Mouse (Mus musculus): ENCODE data around the gene Zfp433. TPM values are rescaled to one million over a fixed set of nuclear protein-coding genes. Genes with fewer than 3 reads are reported as not detected.

Gene Zfp433
- polyA plus RNA-seq (2015; fragmentation: Nextera tagmentation; extraction: Ambion mirVana), result 6.6 and 6.8 TPM in 2 replicates

GRCm38 (mm10) chr10:81704531-81705301 is at the start of gene Zfp433:
Gene Zfp433, plus strand, starts transcription at chr10:81704825.

GRCm38 (mm10) chr10:81770506-81771403 is 66.1 kb downstream of the Zfp433 start, which contains the start of gene Gm3055:
Gene Gm3055, minus strand, starts transcription at chr10:81771161.

Other genes starting within 250 kb of the Zfp433 start
- gene Nfic, start 249.2 kb upstream of the Zfp433 start, polyA plus RNA-seq (2015; fragmentation: Nextera tagmentation; extraction: Ambion mirVana), result 23.4 and 30.6 TPM in 2 replicates
- 0.07 and 0.20 TPM in 2 replicates for gene Celf5, start 222.1 kb upstream of the Zfp433 start, polyA plus RNA-seq (2015; fragmentation: Nextera tagmentation; extraction: Ambion mirVana)
- gene Ncln, start 208.4 kb upstream of the Zfp433 start, polyA plus RNA-seq (2015; fragmentation: Nextera tagmentation; extraction: Ambion mirVana), result 34.4 and 39.8 TPM in 2 replicates
- gene S1pr4, start 204.7 kb upstream of the Zfp433 start, polyA plus RNA-seq (2015; fragmentation: Nextera tagmentation; extraction: Ambion mirVana), result 16.0 and 23.3 TPM in 2 replicates
- gene Gna15, start 180.6 kb upstream of the Zfp433 start, polyA plus RNA-seq (2015; fragmentation: Nextera tagmentation; extraction: Ambion mirVana), result 13.1 and 15.7 TPM in 2 replicates
- 14.8 and 19.3 TPM in 2 replicates for gene Gna11, start 159.6 kb upstream of the Zfp433 start, polyA plus RNA-seq (2015; fragmentation: Nextera tagmentation; extraction: Ambion mirVana)
- 209 and 247 TPM in 2 replicates for gene Aes, start 145.3 kb upstream of the Zfp433 start, polyA plus RNA-seq (2015; fragmentation: Nextera tagmentation; extraction: Ambion mirVana)
- 20.3 and 29.4 TPM in 2 replicates for gene Tle2, start 130.3 kb upstream of the Zfp433 start, polyA plus RNA-seq (2015; fragmentation: Nextera tagmentation; extraction: Ambion mirVana)
- 5.4 and 7.7 TPM in 2 replicates for gene Tle6, start 103.8 kb upstream of the Zfp433 start, polyA plus RNA-seq (2015; fragmentation: Nextera tagmentation; extraction: Ambion mirVana)
- gene BC025920, start 98.6 kb upstream of the Zfp433 start, polyA plus RNA-seq (2015; fragmentation: Nextera tagmentation; extraction: Ambion mirVana), result 0.66 and 0.74 TPM in 2 replicates
- 14.4 and 17.7 TPM in 2 replicates for gene Sirt6, start 77.0 kb upstream of the Zfp433 start, polyA plus RNA-seq (2015; fragmentation: Nextera tagmentation; extraction: Ambion mirVana)
- gene Ankrd24, start 76.3 kb upstream of the Zfp433 start, polyA plus RNA-seq (2015; fragmentation: Nextera tagmentation; extraction: Ambion mirVana), result 2.4 and 3.3 TPM in 2 replicates
- gene Gm10778, start 55.8 kb upstream of the Zfp433 start, polyA plus RNA-seq (2015; fragmentation: Nextera tagmentation; extraction: Ambion mirVana), result 1.9 and 2.2 TPM in 2 replicates
- gene Gm3055, start 66.3 kb downstream of the Zfp433 start, polyA plus RNA-seq (2015; fragmentation: Nextera tagmentation; extraction: Ambion mirVana), result 0.89 and 1.9 TPM in 2 replicates
- gene Gm4767, start 107.4 kb downstream of the Zfp433 start, polyA plus RNA-seq (2015; fragmentation: Nextera tagmentation; extraction: Ambion mirVana), result 0.99 and 1.2 TPM in 2 replicates
- 2.4 and 5.3 TPM in 2 replicates for gene Gm32687, start 159.1 kb downstream of the Zfp433 start, polyA plus RNA-seq (2015; fragmentation: Nextera tagmentation; extraction: Ambion mirVana)
- gene Zfp781, start 225.7 kb downstream of the Zfp433 start, polyA plus RNA-seq (2015; fragmentation: Nextera tagmentation; extraction: Ambion mirVana), result 0.57 and 0.69 TPM in 2 replicates

Data from spleen, postnatal 0 days (tissue).